Mouse (Mus musculus) thymus, postnatal 4 days (tissue): ENCODE measurements around the gene Spx.

Source experiments
- DNase-seq: peaks from one replicate; pipeline ENCODE4 v3.0.0; 2021

Gene Spx

DNA sequence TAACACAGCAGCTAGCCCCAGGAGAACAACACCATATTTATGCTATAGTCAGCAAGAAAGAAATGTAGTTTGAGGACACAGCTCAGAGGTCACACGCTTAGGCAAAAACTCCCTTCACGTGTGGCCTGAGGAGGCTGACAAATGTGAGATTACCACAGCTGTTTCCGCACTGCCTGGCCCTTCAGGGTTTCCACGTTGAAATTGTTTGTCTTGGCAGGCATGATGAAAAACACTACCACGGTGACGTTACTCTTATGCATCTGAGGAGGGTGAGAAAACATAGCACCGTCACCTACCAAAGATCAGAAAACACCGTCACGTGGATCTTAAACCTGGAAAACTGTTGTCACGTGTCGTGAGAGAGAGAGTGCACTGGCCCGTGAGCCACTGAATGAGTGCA lies 38.1 kb downstream of the Spx start:
- no peak for DNase-seq

- DNase-seq: no peak
These were observed 40.1 kb downstream of the Spx start for GRCm38 (mm10) chr6:142453311-142453710.

DNA sequence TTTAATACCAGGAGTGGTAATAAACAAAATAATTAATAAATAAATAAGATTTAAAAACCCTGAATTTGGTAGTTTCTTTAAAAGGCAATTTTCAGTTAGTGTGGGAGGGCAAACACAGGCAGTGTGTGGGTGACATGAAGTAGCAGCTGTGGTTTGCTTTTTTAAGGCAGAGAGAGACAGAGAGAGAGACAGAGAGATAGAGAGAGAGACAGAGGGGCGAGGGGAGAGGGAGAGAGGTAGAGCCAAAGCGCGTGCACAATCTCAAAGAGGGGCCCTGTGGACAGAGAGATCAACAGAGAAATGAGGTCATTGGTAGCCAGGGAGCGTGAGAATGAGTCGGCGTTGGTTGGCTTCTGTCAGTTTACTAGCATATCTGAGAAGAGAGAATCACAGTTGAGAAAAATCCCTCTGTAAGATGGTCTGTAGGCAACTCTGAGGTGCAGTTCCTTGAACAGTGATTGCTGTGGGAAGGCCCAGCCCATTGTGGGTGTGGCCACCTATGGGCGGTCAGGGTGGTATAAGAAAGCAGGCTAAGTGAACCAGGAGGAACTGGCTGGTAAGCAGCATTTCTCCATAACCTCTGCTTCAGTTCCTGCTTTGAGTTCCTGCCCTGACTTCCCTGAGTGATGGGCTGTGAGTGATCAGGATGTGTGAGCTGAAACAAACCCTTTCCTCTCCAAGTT lies 42.2 kb downstream of the Spx start:
- DNase-seq: no peak

- DNase-seq: no peak
These were observed 44.8 kb downstream of the Spx start for GRCm38 (mm10) chr6:142458010-142458409.

GRCm38 (mm10) chr6:142459017-142459678 lies 45.9 kb downstream of the Spx start:
- DNase-seq: no peak

GRCm38 (mm10) chr6:142462194-142462593 lies 49.0 kb downstream of the Spx start:
- DNase-seq: no peak
